Mouse (Mus musculus): Measurements from ENCODE around the gene Tubd1. TPM values are rescaled to one million over a fixed set of nuclear protein-coding genes. Genes with fewer than 3 reads are reported as not detected.

Tubd1 gene
- total RNA-seq, 2 experiments from 2014 or later, result 8.4 to 9.7 TPM

DNA sequence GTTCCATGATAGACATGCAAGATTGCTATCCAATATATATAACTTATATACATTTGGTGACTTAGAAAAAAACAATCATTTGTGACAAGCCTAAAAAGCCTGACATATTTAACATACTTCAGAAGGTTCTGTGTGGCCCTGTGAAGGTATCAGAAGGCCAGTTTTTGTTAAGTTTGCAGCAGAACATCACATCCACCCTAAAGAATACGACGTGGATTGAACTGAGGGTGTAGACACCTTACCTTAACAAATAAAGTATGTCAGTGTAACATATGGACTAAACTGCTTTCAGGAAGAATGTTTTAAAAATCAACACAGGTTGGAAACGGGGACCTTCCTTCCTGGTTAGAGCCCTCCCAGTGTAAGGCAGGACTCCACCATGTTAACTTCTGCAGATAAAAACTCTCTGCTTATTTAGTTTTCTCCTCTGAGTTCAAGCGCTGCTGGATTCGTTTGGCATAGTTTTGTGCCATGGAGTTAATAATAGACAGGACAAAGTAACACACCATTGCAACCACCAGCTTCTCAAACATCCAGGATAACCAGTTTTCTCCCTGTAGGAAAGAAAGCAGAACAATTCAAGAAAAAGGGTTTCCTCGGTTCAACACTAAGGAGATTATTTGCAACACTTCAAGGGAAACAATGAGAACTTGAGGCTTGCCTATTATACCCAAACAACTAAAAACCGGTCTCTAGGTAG, 40.3 kb downstream of the Tubd1 start:
- no peak for DNase-seq

DNA sequence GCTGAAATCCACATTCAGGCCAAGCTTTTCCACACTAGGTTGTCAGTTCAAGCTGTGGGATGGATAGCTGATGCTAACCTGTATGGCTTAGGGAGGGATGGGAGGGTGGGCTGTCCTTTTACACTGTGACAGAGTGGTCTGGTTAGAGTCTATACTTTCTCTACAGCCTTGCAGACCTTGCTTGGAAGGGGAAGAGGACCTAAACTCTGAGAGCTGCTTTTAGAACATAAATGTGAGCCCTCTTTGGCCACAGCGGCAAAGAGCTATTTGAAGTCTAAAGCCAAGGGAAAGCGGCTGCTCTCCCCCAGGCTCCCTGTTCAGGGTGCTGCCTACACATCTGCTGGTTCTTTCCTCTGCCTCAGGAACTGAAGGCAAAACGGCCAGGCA, 40.8 kb downstream of the Tubd1 start:
- DNase-seq, result no peak

DNA sequence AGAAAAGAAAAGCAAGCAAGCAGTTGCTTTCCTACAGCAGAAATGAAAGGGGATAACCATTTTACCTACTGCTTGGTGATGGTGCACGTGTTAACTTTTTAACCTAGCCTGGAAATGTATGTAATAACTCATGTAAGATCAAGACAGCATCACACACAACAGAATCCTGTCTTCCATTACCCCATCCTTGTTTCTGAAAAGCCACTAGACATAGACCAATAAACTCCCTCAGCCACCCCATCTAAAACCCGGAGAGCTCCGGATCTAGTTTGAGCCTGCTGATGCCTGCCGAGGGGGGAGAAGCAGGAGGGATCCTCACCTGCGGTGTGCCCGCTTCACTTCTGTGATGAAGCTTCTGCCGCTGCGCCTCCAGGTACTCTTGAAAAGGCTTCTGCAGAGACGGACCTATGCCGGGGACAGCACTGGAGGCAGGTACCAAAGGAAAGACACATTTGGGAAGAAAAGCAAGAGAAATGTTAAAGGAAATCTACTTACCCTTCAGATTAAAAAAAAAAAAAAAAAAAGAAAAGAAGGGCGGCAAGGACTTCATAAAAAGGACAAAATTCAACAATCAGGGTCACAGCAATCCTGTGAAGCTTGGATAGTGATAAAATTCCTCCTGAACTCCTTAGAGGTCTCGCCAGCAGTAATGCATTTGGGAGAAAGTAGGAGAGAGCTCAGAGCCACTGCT, 41.5 kb downstream of the Tubd1 start:
- DNase-seq, result peak; percentile 50

DNA sequence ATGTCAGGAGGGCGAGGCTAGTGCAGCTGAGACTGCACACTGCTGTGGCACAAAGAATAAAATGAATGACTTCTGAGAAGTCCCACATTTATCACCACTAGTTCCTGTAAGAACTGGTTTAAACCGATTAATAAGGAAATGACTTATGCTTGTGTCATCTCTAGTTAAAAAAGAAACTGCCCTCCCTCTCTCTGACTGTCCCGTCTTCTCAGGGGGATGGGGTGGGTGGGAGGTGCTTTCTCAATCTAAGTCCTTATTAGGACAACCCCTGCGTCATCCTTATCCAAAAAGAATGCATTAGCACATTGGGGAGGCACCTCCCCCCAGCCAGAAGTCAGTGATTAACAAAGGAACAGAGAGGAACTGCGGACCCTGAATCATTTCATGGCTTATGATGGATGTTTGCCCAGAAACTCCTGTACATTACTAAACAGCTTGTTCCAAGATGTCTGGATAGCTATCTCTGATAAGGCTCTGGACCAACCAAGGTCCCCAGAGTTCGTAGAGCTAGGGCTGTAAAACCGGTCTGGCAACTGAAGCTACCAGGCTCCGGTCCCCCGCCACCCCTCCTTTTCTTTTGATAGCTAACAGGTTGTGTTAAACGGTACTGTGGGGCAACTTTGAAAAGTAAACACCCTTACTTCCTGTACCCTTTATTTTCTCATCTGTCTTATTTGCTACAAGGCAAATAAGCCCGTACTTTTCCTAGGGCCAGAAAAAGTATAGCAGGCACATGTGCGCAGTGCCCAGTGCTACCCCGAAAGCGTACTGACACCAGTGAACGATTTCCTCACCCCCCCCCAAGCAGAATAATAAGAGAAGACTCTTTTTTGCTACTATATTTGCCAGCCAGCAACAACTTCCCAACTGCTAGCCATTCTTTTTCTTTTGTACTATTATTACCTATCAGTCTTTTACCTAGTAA, 42.3 kb downstream of the Tubd1 start:
- DNase-seq, result peak; percentile 68

DNA sequence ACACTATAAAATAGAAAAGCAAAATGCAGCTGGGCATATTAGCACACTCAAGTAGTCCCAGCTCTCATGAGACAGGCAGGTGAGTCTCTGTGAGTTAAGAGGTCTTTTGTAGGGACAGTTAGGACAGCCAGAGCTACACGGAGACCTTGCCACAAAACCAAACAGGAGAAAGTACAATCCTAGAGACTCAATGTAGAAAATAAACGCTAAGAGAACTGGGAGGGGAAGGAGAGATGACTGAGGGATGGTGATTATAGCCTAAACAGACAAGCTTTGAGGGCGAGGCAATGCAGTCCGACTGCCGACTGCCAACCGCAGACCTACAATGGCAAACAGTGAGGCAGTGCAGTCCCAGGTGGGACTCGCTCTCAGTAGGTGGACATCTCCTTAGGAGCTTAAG, 43.0 kb downstream of the Tubd1 start:
- no peak for DNase-seq

DNA sequence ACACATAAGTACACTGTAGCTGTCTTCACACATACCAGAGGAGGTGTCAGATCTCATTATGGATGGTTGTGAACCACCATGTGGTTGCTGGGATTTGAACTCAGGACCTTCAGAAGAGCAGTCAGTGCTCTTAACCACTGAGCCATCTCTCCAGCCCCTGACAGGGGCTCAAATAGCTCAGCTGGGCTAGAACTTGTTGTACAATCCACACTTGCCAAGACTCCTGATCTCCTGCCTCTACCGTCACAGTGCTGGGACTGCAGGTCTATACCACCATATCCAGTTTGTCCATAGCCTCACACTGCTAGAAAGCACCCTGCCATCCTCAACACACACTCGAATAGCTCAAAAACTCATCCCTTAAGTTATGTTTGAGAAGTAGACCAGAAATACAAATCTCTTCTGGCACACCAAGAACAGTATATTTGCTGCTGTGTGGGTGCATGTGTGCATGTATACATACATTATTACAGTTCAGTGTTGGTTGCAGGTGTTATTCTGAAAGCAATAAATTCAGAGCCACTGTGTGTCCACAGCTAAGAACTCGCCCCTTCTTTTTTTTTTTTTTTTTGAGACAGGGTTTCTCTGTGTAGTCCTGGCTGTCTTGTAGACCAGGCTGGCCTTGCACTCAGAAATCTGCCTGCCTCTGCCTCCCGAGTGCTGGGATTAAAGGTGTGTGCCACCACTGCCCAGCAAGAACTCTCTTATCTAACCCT, 44.0 kb downstream of the Tubd1 start:
- no peak for DNase-seq

DNA sequence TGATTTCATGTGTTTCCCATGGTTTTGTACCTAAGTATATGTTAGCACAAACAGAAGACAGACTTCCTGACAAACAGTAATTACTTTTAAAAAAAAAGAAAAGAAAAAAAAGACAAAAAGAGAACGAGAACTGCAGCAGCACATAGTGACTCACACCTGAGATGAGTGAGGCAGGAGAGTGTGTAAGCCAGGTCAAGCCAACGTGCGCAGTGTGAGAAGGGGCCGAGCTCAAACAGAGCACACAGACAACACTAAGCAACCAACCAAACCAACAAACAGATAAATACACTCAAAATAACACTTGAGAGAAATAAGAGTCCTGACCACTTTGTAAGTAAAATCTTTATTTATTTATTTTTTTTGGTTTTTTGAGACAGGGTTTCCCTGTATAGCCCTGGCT, 45.3 kb downstream of the Tubd1 start:
- no peak for DNase-seq

DNA sequence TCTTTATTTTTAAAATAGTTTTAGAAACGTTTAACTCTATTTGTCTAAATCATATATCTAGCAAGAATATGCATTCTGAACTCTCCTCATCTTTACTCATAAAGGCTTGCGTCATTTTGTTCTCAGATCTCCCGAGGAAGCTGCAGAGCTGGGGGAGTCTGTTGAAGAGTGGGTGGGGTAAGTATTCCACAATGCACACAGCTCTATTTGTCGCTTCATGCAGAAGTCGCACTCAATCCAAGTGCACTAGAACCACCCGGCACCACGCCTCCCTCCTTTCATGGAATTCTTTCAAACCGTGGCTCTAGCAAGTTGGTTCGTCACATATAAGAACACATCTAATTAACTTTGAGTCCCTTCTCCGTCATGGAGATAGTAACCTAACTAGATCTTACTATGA, 45.8 kb downstream of the Tubd1 start:
- DNase-seq, result no peak

DNA sequence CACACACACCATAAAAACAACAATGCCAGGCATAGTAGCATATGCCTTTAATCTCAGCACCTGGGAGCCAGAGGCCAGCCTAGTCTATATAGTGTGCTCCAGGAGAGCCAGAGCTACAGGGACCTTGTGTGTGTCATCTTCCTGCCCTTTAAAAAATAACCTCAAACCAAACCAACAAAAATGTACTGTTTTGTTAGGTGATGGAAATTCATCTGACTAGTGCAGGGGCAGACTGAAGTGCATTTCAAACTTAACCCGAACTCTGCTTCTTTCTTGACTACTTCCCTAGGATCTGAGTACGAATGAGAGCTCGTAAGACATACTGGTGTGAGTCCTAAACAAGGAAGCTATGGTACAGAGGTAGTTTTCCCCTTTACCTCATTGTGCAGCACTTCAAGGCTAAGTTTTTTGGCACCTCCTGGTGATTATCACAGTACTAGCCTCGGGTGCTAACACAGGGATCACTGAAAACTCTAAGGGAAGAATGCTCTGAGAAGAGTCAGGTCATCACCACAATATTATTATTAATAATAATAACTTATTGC, 46.6 kb downstream of the Tubd1 start:
- no peak for DNase-seq

DNA sequence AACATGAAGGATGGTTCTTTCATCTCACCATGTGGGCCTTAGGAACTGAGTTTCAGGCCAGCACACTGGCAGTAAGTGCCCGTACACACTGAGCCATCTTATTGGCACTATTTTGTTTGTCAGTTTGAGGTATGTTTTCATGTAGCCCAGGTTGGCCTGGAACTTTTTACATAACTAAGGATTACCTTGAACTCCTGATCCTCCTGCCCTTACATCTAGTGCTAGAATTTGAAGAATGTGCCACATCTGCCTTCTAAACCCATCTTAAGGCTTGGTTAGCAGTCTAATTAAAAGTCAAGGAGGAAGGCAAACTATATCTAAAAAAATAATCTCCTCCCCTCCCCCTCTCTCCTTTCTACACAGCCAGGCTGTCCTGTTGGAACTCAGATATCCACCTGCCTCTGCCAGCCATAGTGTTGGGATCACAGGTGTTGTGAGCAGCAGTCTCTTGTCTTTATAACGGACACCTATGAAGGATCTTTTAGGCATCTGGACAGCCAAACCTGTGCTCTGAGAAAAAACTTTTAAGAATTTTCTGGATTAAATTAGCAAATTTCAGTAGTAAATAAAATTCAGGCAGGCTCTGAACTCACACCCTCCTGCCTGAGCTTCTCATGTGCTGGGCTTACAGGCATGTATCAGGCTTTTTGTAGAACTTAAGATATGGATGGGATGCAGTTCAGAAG, 47.3 kb downstream of the Tubd1 start:
- no peak for DNase-seq

DNA sequence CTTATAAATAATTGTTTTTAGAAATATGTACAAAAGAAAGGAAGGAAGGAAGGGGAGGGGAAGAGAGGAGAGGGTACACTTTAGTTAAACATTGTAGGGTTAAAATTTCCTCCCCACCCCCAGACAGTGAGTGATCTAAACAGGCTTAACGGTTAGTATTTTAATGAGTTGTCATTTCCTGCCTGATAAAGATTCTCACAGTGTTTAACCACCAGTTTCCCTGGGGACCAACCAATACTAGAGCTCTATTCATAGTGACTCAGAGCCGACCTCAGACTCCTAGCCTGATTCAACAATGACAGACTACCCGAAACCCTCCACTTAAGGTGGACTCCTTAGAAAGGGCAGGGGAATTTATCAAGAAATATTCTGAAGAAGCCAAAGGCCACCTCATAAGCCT, 48.2 kb downstream of the Tubd1 start:
- DNase-seq, result no peak

DNA sequence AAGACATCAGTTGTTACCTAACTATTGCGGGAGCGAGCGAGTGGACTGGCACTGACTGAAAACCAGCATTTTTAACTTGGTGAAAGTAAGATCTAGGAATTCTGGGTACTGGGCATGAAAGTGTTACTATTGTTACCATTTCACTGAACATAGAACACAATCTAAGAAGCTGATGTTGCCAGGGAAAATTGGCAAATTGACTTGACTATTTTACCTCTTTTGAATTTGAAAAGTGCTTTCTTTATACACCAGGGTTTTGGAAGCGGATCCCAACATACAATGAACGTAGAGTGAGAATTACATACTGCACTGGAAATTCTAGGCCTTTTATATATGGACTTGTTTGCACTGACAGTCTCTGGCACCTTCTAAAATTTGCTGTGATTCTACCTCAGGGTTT, 48.7 kb downstream of the Tubd1 start:
- no peak for DNase-seq

DNA sequence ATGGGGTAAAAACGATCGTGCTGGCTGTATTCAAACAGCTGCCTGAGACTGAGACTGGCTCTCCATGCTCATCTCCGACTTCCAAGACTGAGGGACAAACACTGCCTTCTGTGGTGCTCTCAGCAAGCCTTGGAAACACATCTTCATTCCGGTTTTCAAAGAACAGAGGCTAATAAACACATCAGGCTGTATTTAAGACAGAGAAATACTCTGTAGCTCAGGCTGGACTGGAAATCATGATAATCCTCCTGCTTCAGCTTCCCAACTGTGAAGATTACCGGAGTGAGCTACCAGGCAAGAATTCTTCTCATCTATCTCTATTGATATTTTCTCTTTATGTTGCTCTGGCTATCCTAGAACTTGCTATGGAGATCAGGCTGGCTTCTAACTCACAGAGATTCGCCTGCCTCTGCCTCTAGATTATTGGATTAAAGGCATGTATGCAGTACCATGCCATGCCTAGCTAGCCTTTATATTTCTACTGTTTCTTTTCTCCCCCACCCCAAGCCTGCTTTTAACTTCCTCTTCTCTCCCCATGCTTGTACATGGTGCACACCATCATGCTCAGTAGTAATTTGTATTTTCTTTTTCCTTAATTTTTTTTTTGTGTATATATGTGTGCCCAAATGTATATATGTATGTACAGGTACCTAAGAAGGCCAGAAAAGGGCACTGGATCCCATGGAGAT, 49.5 kb downstream of the Tubd1 start:
- no peak for DNase-seq

DNA sequence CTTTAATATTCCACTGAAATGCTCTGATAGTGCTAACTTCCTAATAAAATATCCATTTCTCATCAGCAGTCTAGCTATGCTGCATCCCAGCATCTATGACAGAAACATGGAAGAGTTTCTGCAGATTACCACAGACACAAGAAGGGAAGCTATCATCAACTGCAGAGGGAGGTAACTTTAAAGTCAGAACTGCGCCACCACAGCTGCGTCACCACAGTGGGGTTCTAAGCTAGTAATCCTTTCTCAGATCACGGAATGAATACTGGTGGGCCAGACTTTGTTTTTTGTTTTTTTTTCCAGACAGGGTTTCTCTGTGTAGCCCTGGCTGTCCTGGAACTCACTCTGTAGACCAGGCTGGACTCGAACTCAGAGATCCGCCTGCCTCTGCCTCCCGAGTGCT, 50.6 kb downstream of the Tubd1 start:
- no peak for DNase-seq

DNA sequence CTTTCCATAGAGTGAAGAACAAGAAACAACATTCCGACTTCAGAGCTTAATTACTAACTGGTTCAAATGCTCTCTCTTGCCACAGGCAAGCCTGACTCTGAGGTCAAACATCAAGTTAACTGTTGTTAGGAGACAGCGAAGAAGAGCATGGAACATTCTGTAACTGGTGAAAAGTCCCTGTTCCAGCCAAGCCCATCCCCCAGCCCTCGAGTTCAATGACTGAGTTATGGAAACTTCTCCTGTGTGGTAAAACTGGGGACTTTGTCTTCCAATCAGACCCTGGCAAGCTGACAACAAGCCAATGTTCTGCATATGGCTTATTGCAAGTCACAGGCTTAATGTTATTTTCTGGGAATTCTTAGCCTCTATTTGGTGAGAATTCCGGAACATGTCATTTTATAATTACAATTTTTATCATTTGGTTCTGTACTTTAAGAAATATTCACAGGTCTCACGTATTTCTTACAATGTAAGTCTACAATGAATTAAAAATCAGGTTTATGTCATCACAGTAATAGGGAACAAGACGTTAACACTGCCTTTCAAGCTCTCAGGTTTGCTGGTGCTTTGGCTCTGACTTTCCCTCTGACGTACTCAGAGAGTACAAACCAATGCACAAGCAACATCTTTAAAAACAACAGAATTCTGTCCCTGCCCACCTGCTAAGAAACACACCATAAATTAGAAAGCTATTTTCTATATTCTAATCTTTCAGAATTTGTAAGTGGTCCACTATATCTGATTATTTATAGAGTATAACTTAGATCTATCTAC, 51.6 kb downstream of the Tubd1 start:
- DNase-seq, result peak; percentile 51

DNA sequence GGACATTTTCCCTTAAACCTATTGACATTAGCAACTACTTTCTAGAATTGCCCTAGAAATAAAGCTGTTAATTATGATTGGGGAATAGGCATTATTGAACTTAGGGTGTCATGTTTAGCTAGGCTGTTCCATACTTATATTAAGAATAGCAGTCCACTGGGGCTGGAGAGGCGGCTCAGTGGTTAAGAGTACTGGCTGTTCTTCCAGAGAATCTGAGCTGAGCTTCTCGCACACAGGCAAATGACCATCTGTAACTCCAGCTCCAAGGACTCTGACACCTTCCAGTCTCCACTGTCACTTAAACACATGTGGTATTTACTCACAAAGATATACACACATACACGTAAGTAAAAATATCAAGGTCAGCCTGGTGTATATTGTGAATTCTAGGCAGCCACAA, 52.2 kb downstream of the Tubd1 start:
- DNase-seq, result no peak

DNA sequence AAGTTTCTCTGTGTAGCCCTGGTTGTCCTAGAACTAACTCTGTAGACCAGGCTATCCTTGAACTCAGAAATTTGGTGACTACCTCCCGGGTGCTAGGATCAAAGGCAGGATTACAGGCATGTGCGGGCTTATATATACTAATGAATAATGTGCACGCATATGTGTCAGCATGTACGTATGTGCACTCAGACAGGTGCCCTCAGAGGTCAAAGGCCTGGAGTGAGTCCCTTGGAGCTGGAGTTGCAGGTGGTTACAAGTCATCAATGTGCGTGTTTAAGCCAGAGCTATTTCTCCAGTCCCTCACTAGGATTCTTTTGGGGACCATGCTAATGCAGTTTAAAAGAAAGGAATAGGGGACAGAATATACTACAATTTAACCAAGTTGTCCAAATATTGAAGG, 53.4 kb downstream of the Tubd1 start:
- no peak for DNase-seq

DNA sequence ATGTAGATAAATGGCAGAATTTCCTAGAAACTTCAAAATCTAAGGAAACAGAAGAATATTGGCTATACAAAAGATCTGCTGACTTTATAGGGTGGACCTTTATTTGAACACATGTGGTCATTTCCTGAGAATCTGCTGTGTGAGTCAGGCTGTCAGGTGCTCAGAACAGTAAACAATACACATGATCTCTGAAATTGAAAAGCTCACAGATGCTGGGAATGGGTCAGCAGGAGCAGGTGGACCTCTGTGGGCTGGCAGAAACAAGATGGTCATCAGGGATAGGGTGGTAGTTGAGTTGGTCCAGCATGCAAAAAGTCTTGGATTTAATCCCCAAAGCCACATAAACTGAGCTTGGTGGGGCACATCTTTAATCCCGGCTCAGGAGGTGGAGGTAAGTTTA, 53.8 kb downstream of the Tubd1 start:
- no peak for DNase-seq

DNA sequence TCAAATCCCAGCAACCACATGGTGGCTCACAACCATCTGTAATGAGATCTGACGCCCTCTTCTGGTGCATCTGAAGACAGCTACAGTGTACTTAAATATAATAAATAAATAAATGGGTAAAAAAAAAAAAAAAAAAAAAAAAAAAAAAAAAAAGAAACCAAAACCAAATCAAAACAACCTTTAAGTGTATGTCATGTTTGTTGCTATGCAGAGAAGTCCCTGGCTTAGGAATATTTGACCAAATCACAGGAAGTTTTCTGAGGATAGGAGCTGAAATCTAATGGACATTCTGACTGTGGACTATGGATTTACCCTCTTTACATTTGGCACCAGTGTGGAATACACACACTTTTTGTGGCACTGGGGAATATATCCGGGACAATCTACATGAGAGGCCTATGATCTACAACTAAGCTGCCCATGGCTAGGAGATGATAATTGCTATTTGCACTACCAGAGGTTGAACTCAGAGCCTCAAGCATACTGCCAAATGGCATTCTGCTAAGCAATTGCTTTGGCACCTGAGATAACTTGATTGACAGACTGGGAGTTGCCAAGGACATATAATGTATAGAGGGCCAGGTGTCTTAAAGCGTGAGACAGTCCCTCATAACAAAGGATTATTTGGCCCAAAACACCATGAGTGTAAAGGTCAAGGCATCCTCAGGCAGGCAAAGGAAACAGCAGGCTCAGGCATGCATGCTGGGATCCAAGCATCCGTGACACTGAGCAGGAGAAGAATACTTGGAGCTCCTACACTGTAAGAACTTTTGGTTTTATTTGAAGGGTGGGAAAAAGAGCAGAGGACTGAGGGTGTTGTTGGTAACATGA, 54.8 kb downstream of the Tubd1 start:
- no peak for DNase-seq

DNA sequence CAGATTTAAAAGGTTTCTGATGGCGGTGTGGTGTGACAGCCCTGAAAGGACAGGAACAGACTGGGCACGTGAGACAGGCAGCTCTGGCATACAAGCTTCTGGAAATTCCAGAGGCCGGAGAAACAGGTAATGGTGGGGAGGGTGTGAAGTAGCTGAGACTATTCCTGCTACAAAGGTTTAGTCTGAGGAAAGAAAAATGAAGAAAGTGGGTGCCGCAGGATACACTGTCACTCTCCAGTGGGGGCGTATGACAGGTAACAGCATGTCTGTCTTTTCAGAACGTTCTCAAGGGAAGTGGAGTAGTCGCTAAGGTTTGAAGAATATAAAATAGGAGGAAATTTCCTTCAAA, 55.4 kb downstream of the Tubd1 start:
- DNase-seq, result no peak
